Mouse (Mus musculus) left cerebral cortex, adult 8-10 months (tissue): ENCODE results near the gene Clec2i. TPM values are rescaled to one million over a fixed set of nuclear protein-coding genes. Genes with fewer than 3 reads are reported as not detected.

Experiments used
- microRNA-seq, 2 experiments: library from miRNA; unstranded; fragments of <30 nt; microRNA quantifications; one replicate each; pipeline ENCODE4 v1.2.0; 2022
- total RNA-seq, 4 experiments: library from RNA; stranded (reverse); gene quantifications; 2 replicates each; pipeline ENCODE4 v1.2.4; 2022

Clec2i gene
- total RNA-seq, 4 experiments from 2014 or later, result 0.17 TPM; not detected in 3

Small RNA genes lying within 50 kb of the gene (microRNA-seq; reads per million reads assigned to microRNA genes)
- 0 reads per million in 2 experiments for gene Gm27336

Other genes with a start within 250 kb of the Clec2i start
- not detected for gene Clec2h, start 225.2 kb upstream of the Clec2i start, total RNA-seq
- gene Klrb1, start 164.5 kb upstream of the Clec2i start, total RNA-seq, result not detected
- gene Klrb1c, start 98.4 kb upstream of the Clec2i start, total RNA-seq, result under 1 TPM in 1 of 4 experiments, not detected in 3; 0.25 TPM
- under 1 TPM in 1 of 4 experiments, not detected in 3; 0.82 TPM for gene Gm44511, start 61.3 kb upstream of the Clec2i start, total RNA-seq
- gene Klrb1b, start 61.3 kb upstream of the Clec2i start, total RNA-seq, result under 1 TPM in 2 of 4 experiments, not detected in 2; 0.46 to 0.70 TPM
- 1 to 10 TPM in 3 of 4 experiments, under 1 TPM in 1; 0.84 to 1.7 (median 1.4) TPM for gene BC035044, start 3.5 kb downstream of the Clec2i start, total RNA-seq
- gene Clec2g, start 46.8 kb downstream of the Clec2i start, total RNA-seq, result 1 to 10 TPM in 1 of 4 experiments, under 1 TPM in 2, not detected in 1; 0.53 to 1.2 (median 0.60) TPM
- gene Klrb1f, start 158.3 kb downstream of the Clec2i start, total RNA-seq, result not detected
- not detected for gene Clec2e, start 213.3 kb downstream of the Clec2i start, total RNA-seq